Mouse (Mus musculus) ovary, adult 2 months (tissue): Measurements from ENCODE around the gene Mageh1. TPM values are rescaled to one million over a fixed set of nuclear protein-coding genes. Genes with fewer than 3 reads are reported as not detected.

Experiments
- polyA plus RNA-seq: library from polyadenylated mRNA; depleted of rRNA; stranded (reverse); fragments of >200 nt; gene quantifications from 2 replicates; pipeline ENCODE4 v1.2.3, GENCODE M21; 2012; rRNA removed

The Mageh1 gene
- polyA plus RNA-seq = 10.0 and 11.6 TPM in 2 replicates

DNA sequence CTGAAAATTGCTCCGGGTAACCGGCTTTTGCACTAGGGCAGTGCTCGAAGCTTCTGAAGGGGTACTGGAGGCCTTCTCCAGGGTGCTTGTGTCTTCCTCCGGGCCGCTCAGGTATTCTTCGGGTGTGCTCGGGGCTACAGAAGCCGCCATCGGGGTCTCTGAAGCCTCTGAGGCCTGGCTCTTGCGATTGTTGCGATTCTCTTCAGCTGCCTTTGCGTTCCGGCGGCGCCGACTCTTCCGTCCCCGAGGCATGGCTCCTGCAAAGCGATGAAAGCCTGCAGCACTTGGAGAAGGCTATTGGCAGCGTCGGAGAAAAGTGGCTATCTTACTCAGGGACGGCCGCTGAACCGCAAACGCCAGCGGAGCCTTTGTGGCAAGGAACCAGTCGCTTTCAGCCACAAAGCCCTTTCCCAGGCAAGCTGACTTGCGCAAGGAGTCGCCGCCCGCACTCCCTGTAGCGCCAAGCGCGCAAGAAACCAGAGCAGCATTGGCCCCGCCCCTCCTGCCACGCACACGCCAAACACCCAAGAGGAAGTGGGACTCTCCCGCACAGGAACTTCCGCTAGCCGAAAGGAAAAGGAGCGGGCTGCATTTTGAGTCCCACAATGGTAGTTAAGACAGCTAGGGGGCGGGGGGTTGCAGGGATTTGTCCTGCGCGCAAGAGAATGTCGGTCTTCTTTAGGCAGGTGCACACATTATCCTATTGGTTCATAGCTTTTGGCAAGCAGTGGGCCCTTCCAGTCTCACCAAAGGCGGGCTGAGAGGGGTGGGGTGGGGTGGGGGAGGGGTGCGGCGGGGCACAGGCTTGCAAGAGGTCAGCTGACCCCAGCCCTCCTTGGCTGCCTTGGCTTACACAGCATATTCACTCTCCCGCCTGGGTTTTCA, at the start of gene Mageh1:
TSS of gene Mageh1 (minus strand) at position 489 of the 885 bp plus-strand sequence.

DNA sequence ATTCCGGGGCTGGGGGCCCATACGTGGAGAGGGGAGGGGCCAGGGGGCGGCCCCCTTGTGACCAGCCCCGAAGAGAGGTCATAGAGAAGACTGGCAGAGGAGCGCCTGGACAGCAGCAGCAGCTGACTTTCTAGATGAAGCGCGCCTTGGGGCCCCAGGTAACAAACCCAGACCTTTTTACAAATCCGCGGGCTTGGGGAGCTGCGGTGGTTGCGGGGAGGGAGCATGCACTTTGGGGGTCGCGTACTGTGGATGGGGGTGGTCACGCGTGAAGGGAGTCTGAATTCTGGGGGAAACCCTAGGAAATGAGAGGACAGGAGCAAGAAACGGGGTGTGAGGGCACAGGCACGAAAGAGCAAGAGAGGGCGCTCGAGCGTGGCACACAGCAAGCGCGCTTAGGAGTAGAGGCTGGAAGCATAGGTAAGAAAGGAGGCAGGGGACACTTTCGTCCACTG, 31.0 kb downstream of the Mageh1 start, which contains the start of gene Usp51:
TSS of gene Usp51 (plus strand) at position 83 of the 455 bp plus-strand sequence.

Other genes with a start within 250 kb of the Mageh1 start
- gene Usp51, start 31.1 kb downstream of the Mageh1 start, polyA plus RNA-seq = 0.55 and 0.58 TPM in 2 replicates
- gene Foxr2, start 81.2 kb upstream of the Mageh1 start, polyA plus RNA-seq = 0.06 TPM in 1 of 2 replicates, not detected in the other
- gene Rragb, start 102.4 kb upstream of the Mageh1 start, polyA plus RNA-seq = 4.4 and 4.8 TPM in 2 replicates
- 2.0 and 2.1 TPM in 2 replicates for gene Klf8, start 199.9 kb upstream of the Mageh1 start, polyA plus RNA-seq